Mouse (Mus musculus) lung, postnatal 10 days (tissue): Measurements from ENCODE around the gene Rnd2.
"Not testable (repeated sequence)": the region's sequence is repeated elsewhere in the genome, so short reads cannot be mapped to it uniquely, and the experiment has no call there.

Source experiments
- DNase-seq: peaks from one replicate; pipeline ENCODE4 v3.0.0; 2021

Gene Rnd2

GRCm38 (mm10) chr11:101447786-101448185 lies 17.0 kb upstream of the Rnd2 start:
- DNase-seq: no peak

GRCm38 (mm10) chr11:101448274-101448746 lies 16.5 kb upstream of the Rnd2 start, which contains the start of gene Ifi35:
Gene Ifi35, plus strand, starts transcription at chr11:101448407.
- DNase-seq: peak; percentile 93

- no peak for DNase-seq
These were observed 15.9 kb upstream of the Rnd2 start for GRCm38 (mm10) chr11:101448899-101449298.

GRCm38 (mm10) chr11:101449596-101449995 lies 15.2 kb upstream of the Rnd2 start:
- DNase-seq: not testable (repeated sequence)

DNA sequence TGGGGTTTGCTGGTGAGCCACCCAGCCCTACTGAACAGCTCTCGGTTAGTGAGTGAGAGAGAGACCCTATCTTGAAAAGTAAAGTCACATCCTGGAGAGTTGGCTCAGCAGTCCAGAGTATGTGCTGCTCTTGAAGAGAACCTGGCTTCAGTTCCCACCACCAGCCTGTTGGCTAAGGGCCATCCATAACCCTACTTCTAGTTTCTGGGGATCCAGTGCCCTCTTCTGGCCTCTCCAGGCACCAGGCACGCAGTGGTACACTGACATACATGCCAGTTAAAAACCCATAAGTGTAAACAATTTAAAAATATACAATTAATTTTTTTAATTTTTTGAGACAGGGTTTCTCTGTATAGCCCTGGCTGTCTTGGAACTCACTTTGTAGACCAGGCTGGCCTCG lies 14.4 kb upstream of the Rnd2 start:
- peak; percentile 44 for DNase-seq

DNA sequence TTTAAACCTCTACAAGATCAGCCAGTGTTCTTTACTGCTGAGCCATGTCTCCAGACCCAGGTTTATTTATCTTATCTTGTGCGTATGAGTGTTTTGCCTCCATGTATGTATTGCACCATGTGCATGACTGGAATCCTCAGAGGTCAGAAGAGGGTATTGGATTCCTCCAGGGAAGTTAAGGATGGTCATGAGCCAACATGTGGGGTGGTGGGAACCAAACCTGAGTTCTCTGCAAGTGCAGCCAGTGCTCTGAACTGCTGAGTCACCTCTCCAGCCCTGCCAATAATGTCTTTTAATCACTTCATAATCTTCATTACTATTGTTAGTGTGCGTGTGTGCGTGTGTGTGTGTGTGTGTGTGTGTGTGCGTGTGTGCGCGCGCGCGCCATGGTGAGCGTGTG lies 13.3 kb upstream of the Rnd2 start:
- DNase-seq: no peak

DNA sequence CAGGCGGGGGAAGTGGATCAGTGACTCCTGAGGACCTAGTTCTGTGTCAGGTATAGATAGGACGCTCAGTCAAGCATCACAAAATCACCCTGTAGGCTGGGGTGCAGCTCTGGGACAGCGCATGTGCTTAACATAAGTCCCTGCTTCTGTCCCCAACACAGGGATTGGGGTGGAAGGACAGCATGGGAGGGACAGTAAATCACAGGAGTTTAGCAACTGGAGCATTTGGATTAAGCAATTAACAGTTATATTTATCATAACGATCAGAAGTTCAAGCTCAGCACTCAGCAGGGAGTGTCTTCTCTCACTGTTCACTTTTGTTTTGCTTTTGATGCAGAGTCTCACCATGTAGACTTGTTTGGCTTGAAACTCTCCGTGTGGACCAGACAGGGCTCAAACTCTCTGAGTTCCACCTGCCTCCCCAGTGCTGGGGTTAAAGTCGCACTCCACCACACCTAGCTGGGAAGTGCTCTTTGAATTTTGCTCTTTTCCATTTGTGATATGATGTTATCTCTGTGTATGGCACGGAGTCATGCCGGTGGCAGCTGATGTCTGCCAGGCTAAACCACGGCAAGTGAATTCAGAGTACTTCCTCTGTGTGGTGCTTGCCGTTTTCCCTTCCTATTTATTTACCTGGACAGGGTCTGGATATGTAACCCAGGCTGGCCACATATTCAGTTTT lies 12.6 kb upstream of the Rnd2 start:
- no peak for DNase-seq

GRCm38 (mm10) chr11:101454702-101455101 lies 10.1 kb upstream of the Rnd2 start:
- no peak for DNase-seq

- DNase-seq: no peak
These were observed 9.2 kb upstream of the Rnd2 start for GRCm38 (mm10) chr11:101455627-101456026.

GRCm38 (mm10) chr11:101457631-101458030 lies 7.2 kb upstream of the Rnd2 start:
- DNase-seq: no peak

DNA sequence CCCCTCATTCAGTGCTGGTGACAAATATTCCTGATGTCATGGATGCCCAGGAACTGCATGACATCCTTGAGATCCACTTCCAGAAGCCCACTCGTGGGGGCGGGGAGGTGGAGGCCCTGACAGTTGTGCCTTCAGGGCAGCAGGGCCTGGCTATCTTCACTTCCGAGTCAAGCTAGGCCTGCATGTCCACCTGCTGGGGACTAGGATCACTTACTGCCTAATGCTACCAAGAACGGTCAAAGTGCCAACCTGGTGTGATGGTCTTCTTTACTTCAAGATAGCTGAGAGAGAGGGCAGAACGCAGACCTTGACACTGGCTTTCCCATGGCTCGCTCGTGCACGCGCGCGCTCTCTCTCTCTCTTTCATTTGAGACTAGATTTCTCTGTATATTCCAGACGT lies 6.6 kb upstream of the Rnd2 start:
- no peak for DNase-seq

GRCm38 (mm10) chr11:101459716-101460115 lies 5.1 kb upstream of the Rnd2 start:
- DNase-seq: peak; percentile 79

DNA sequence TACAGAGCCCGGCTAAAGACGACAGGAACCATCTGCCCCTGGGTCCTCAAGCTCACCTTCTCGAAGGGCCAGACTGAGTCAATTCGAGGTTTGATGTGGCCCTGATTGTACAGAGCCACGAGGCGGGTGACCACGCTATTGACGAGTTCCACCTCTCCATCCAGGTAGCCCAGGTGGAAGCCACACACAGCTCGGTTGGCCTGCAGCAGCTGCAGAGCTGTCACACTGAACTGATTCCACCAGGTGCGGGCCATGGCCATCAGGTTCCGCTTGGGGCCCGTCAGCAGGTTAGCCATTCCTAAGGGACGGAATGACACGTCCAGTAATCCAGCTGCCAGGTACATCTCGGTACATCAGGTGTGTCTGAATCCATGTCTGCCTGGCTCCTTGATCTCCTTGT lies 4.5 kb upstream of the Rnd2 start:
- no peak for DNase-seq

GRCm38 (mm10) chr11:101462141-101462540 lies 2.7 kb upstream of the Rnd2 start:
- no peak for DNase-seq

GRCm38 (mm10) chr11:101462583-101463440 lies 2.0 kb upstream of the Rnd2 start:
- DNase-seq: no peak

GRCm38 (mm10) chr11:101465101-101465868 lies 486 bp downstream of the Rnd2 start:
- DNase-seq: peak; percentile 86

DNA sequence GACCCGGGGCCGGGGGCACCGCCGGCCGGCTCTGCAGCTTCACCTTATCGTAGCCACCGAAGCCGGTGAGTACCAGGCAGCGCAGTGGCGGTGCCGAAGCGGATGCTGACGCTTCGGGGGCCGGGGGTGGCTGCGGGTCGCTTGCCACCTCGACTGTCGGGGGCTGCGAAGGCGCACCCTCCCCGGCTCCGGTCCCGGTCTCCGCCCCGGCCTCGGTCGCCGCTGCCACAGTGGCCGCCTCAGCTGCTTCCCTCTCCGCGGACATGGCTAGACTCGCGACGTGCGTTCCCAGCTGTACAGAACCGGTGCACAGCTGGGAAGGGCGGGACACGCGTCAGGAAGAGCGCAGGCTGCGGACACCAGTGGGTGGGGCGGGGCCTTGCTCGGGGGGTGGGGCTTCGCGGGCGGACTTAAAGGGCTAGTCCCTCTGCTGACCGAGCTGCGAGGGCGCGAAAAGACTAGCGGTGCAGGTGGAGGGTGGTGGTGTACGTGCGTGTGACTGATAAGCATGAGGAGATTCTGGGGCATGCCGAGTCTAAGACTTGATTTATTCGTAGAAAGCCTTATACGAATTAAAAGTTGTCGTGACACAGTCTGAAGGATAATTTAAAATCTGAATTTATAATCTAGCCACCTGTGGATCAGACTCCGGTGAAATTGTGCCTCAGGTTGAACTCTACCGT lies 1.2 kb downstream of the Rnd2 start, which contains the start of gene Vat1:
Gene Vat1, minus strand, starts transcription at position 362 of the 683 bp plus-strand sequence.
- DNase-seq: peak; percentile 80

DNA sequence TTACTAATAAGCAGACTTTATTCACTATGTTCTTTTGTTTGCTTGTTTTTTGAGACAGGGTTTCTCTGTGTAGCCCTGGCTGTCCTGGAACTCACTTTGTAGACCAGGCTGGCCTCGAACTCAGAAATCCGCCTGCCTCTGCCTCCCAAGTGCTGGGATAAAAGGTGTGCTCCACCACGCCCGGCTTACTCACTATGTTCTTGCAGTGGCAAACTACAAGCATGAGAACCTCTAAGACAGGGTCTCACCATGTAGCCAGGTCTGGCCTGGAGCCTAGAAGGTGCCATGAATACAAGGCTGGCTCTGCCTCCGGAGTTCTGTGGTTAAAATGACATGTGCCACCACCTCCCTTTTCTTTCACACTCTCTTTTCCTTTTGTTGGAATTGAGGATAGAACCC lies 1.8 kb downstream of the Rnd2 start:
- not testable (repeated sequence) for DNase-seq

GRCm38 (mm10) chr11:101467477-101468262 lies 2.9 kb downstream of the Rnd2 start:
- DNase-seq: peak; percentile 83

DNA sequence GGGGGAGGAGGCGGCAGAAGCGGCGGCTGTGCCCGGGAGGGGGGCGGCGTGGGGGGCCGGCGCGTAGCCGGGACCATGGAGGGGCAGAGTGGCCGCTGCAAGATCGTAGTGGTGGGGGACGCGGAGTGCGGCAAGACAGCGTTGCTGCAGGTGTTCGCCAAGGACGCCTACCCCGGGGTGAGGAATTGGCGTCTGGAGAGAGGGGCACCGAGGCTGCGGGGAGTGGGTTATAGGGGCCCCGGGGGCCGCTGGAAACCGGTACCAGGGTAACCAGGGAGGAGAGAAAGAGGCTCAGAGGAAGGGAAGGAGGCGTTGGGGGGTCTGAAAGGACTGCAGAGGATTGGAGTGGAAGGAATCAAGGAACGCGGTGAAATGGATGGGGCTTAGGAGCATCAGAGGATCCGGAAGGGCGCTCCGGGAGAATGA lies 3.5 kb downstream of the Rnd2 start:
- DNase-seq: no peak

- no peak for DNase-seq
These were observed 3.9 kb downstream of the Rnd2 start for GRCm38 (mm10) chr11:101468731-101469130.

GRCm38 (mm10) chr11:101469155-101469554 lies 4.4 kb downstream of the Rnd2 start:
- DNase-seq: no peak
